Mouse (Mus musculus): Measurements from ENCODE around the gene Ddx17.

The Ddx17 gene

GRCm38 (mm10) chr15:79546410-79547288, at the start of gene Ddx17:
Ddx17 (minus strand) TSS chr15:79546741.
- peak; percentile 93 to 98 for DNase-seq

- DNase-seq, result no peak
These were observed 35.0 kb upstream of the Ddx17 start for GRCm38 (mm10) chr15:79581581-79581980.

GRCm38 (mm10) chr15:79577671-79578426, 31.3 kb upstream of the Ddx17 start:
- no peak for DNase-seq

- DNase-seq, result no peak
These were observed 30.4 kb upstream of the Ddx17 start for GRCm38 (mm10) chr15:79576947-79577346.

GRCm38 (mm10) chr15:79575543-79576222, 29.1 kb upstream of the Ddx17 start:
- DNase-seq, result no peak

- no peak for DNase-seq
These were observed 15.9 kb upstream of the Ddx17 start for GRCm38 (mm10) chr15:79562417-79562816.

- no peak for DNase-seq
These were observed 13.1 kb upstream of the Ddx17 start for GRCm38 (mm10) chr15:79559649-79560048.

GRCm38 (mm10) chr15:79552566-79552965, 6.0 kb upstream of the Ddx17 start:
- DNase-seq, result no peak

- DNase-seq, result no peak
These were observed 1.7 kb upstream of the Ddx17 start for GRCm38 (mm10) chr15:79548226-79548625.

GRCm38 (mm10) chr15:79547289-79547820, 814 bp upstream of the Ddx17 start:
- no peak for DNase-seq

- peak in 1 of 2 experiments; percentile 58 for DNase-seq
These were observed 581 bp downstream of the Ddx17 start for GRCm38 (mm10) chr15:79545921-79546399.

GRCm38 (mm10) chr15:79545496-79545895, 1.0 kb downstream of the Ddx17 start:
- DNase-seq, result no peak

GRCm38 (mm10) chr15:79543968-79544367, 2.6 kb downstream of the Ddx17 start:
- no peak for DNase-seq

GRCm38 (mm10) chr15:79533796-79534195, 12.7 kb downstream of the Ddx17 start:
- no peak for DNase-seq

GRCm38 (mm10) chr15:79529935-79530334, 16.6 kb downstream of the Ddx17 start:
- no peak for DNase-seq

GRCm38 (mm10) chr15:79527991-79528639, 18.4 kb downstream of the Ddx17 start:
- DNase-seq, result no peak

GRCm38 (mm10) chr15:79527192-79527591, 19.3 kb downstream of the Ddx17 start:
- DNase-seq, result no peak

GRCm38 (mm10) chr15:79525979-79526768, 20.4 kb downstream of the Ddx17 start:
- DNase-seq, result no peak

- DNase-seq, result no peak
These were observed 21.0 kb downstream of the Ddx17 start for GRCm38 (mm10) chr15:79525564-79525963.

- DNase-seq, result no peak
These were observed 26.9 kb downstream of the Ddx17 start for GRCm38 (mm10) chr15:79519400-79520220.

Data from spleen, adult 18-20 months (tissue).